In the genomic region with DNA sequence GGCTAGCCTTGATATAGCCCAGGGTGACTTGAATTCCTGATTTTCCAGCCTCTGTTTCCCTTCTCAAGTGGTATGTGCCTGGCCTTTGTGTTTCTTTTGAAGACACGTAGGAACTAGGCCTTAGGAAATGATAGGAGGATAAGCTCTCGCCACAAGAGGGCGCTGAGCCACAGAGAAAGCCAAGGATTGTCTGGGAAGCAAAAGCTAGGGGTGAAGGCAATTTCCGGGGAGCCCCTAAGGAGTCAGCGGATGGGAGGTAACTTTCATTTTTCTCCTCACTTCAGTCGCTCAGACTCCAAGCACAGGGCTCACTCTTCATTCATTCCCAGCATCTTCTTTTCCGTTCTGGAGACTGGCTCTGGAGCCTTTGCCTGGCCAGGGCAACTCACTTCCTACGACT, we compare ENCODE assay signal across 8 mouse cellular contexts. TPM values are rescaled to one million over a fixed set of nuclear protein-coding genes. Genes with fewer than 3 reads are reported as not detected.
DNase-seq lines count a peak whose midpoint lies in the region; ATAC-seq lines count a peak whose summit lies in the region.

No protein-coding gene starts in this region.

- no peak overlapping the region for H3K4me3 ChIP-seq in forebrain, embryonic 10.5 days
- H3K4me3 ChIP-seq in forebrain, embryonic 12.5 days (replicated peaks): no peak overlapping the region
- H3K4me3 ChIP-seq in intestine, embryonic 14.5 days (ENCODE audit: low read depth, low read length): no peak overlapping the region
- H3K4me3 ChIP-seq in midbrain, embryonic 13.5 days (replicated peaks): no peak overlapping the region

- H3K9me3 ChIP-seq in forebrain, embryonic 10.5 days: no peaks in the 10 kb centered on the region
- no peaks in the 10 kb centered on the region for H3K9me3 ChIP-seq in forebrain, embryonic 12.5 days
- no peaks in the 10 kb centered on the region for H3K9me3 ChIP-seq in intestine, embryonic 14.5 days (ENCODE audit: control insufficient read depth, low read length)
- H3K9me3 ChIP-seq in midbrain, embryonic 13.5 days: no peaks in the 10 kb centered on the region

- intact Hi-C loops in left cerebral cortex, postnatal 14 days (cut with DNase I): loop anchor here (2.0 kb wide), 1 partner anchor 138 kb away; no protein-coding TSS in a partner anchor

- no peak overlapping the region for H3K9ac ChIP-seq in forebrain, embryonic 12.5 days
- no peak overlapping the region for H3K9ac ChIP-seq in intestine, embryonic 14.5 days (ENCODE audit: low read length)
- H3K9ac ChIP-seq in midbrain, embryonic 13.5 days (replicated peaks): no peak overlapping the region

- H3K27ac ChIP-seq in forebrain, embryonic 10.5 days: peak overlapping the region; percentile 37
- no peak overlapping the region for H3K27ac ChIP-seq in forebrain, embryonic 12.5 days
- H3K27ac ChIP-seq in intestine, embryonic 14.5 days (ENCODE audit: low read depth): no peak overlapping the region
- no peak overlapping the region for H3K27ac ChIP-seq in midbrain, embryonic 13.5 days

- H3K4me1 ChIP-seq in forebrain, embryonic 10.5 days: no peaks in the 10 kb centered on the region
- no peaks in the 10 kb centered on the region for H3K4me1 ChIP-seq in forebrain, embryonic 12.5 days
- no peaks in the 10 kb centered on the region for H3K4me1 ChIP-seq in intestine, embryonic 14.5 days (replicated peaks; ENCODE audit: control insufficient read depth, insufficient read depth, low read length)
- H3K4me1 ChIP-seq in midbrain, embryonic 13.5 days (replicated peaks): no peaks in the 10 kb centered on the region

- DNase-seq in forebrain, embryonic 10.5 days (ENCODE audit: extremely low spot score, low spot score): peak; percentile 69
- peak; percentile 55 to 73 for DNase-seq in cerebellum, postnatal 4 days (ENCODE audit: low spot score in 2 of 2)
- peak; percentile 80 for DNase-seq in gastrocnemius, postnatal 10 days
- DNase-seq in intestine, embryonic 14.5 days (ENCODE audit: low spot score): peak; percentile 87
- DNase-seq in left cerebral cortex, postnatal 14 days (ENCODE audit: low spot score in 2 of 2): peak; percentile 55 to 79
- DNase-seq in spleen, postnatal 10 days (ENCODE audit: low spot score in 2 of 2): peak; percentile 63 to 81

- H3K27me3 ChIP-seq in forebrain, embryonic 10.5 days (ENCODE audit: poor library complexity, severe bottlenecking): no peaks in the 10 kb centered on the region
- no peaks in the 10 kb centered on the region for H3K27me3 ChIP-seq in forebrain, embryonic 12.5 days
- H3K27me3 ChIP-seq in intestine, embryonic 14.5 days (replicated peaks; ENCODE audit: control insufficient read depth, insufficient read depth, low read length): no peaks in the 10 kb centered on the region
- no peaks in the 10 kb centered on the region for H3K27me3 ChIP-seq in midbrain, embryonic 13.5 days

- no peak; the same call in 1 of the 2 replicates for ATAC-seq in forebrain, embryonic 12.5 days (ENCODE audit: low FRiP score)
- peak; percentile 40; the same call in 1 of the 2 replicates for ATAC-seq in intestine, embryonic 14.5 days (replicated peaks; ENCODE audit: low FRiP score, low TSS enrichment, low read depth)
- ATAC-seq in midbrain, embryonic 13.5 days: 0 out of 2 replicates have a peak, but pooled peaks have one; percentile 30

- no peak overlapping the region for H3K4me2 ChIP-seq in forebrain, embryonic 12.5 days
- peak overlapping the region; percentile 23; the same call in 1 of the 2 replicates for H3K4me2 ChIP-seq in intestine, embryonic 14.5 days (ENCODE audit: low read length)
- H3K4me2 ChIP-seq in midbrain, embryonic 13.5 days (replicated peaks): no peak overlapping the region

- WGBS in forebrain, embryonic 10.5 days: 28% methylated on average over 8 of the region's 8 CpGs
- 34% methylated on average over 8 of the region's 8 CpGs for WGBS in forebrain, embryonic 12.5 days
- WGBS in intestine, embryonic 14.5 days: 28% methylated on average over 8 of the region's 8 CpGs
- 29% methylated on average over 8 of the region's 8 CpGs for WGBS in midbrain, embryonic 13.5 days

- peaks cover 5% of the 10 kb centered on the region for H3K36me3 ChIP-seq in forebrain, embryonic 10.5 days (replicated peaks)
- no peaks in the 10 kb centered on the region for H3K36me3 ChIP-seq in forebrain, embryonic 12.5 days (replicated peaks)
- no peaks in the 10 kb centered on the region for H3K36me3 ChIP-seq in intestine, embryonic 14.5 days (ENCODE audit: control insufficient read depth, insufficient read depth, low read length)
- H3K36me3 ChIP-seq in midbrain, embryonic 13.5 days: no peaks in the 10 kb centered on the region

RNA-seq across cellular contexts. Expression of a gene that starts 27.2 kb away (rescaled TPM):
- polyA plus RNA-seq in forebrain, embryonic 10.5 days (2016; fragmentation: Nextera tagmentation; extraction: Ambion mirVana): 13.4 and 13.5 TPM in 2 replicates
- 19.2 and 20.0 TPM in 2 replicates for polyA plus RNA-seq in forebrain, embryonic 12.5 days (2016; fragmentation: Nextera tagmentation; extraction: Ambion mirVana)
- total RNA-seq in gastrocnemius, postnatal 10 days (2021): 10 to 100 TPM; 12.1 to 13.4 TPM
- 20.0 and 20.3 TPM in 2 replicates for polyA plus RNA-seq in intestine, embryonic 14.5 days (2014; fragmentation: Nextera tagmentation; extraction: Ambion mirVana)
- 10 to 100 TPM; 21.1 to 21.7 TPM for total RNA-seq in left cerebral cortex, postnatal 14 days (2021)
- polyA plus RNA-seq in midbrain, embryonic 13.5 days (2015; fragmentation: Nextera tagmentation; extraction: Ambion mirVana): 21.9 and 22.0 TPM in 2 replicates

RNA-seq across cellular contexts. Expression of a gene that starts 49.8 kb away (rescaled TPM):
- polyA plus RNA-seq in forebrain, embryonic 10.5 days (2016; fragmentation: Nextera tagmentation; extraction: Ambion mirVana): 5.0 TPM in 2 replicates
- 4.4 and 5.5 TPM in 2 replicates for polyA plus RNA-seq in forebrain, embryonic 12.5 days (2016; fragmentation: Nextera tagmentation; extraction: Ambion mirVana)
- 100 to 1,000 TPM; 102 to 121 TPM for total RNA-seq in gastrocnemius, postnatal 10 days (2021)
- 4.2 and 5.8 TPM in 2 replicates for polyA plus RNA-seq in intestine, embryonic 14.5 days (2014; fragmentation: Nextera tagmentation; extraction: Ambion mirVana)
- total RNA-seq in left cerebral cortex, postnatal 14 days (2021): 10 to 100 TPM; 76.1 to 80.7 TPM
- polyA plus RNA-seq in midbrain, embryonic 13.5 days (2015; fragmentation: Nextera tagmentation; extraction: Ambion mirVana): 4.6 TPM in 2 replicates
